In the genomic region with DNA sequence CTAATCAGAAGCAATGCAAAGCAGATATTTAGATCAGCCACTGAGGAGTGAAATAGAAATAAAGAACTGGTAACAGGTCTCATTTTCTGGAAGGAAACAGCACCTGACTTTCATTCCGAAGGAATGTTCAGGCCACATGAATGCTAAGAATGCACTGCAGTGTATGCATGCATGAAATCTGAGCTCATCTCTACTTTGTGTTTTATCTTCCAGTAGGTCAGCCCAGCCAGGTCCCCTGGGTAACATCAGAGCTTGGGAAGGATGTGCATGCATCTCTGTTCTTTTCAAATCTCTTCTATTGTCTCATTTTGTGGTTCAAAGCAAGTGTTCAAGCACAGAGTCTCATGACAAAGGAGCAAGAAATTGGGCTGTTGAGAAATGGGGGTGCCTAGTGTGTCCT, we compare ENCODE assay signal across 20 mouse cellular contexts.
A peak's percentile ranks its signal among the peaks of the same experiment; 100 is the strongest.
DNase-seq lines count a peak whose midpoint lies in the region; ATAC-seq lines count a peak whose summit lies in the region.
"Had no signal": no experiment of that assay in that cellular context is flagged by ENCODE, and none has a peak within 500 bp of the region (broad histone marks: within the 10 kb centered on the region; RNA-seq: fewer than 3 reads in every experiment).

No protein-coding gene starts in this region.

- no peak overlapping the region for H3K4me2 ChIP-seq in forebrain, embryonic 11.5 days (ENCODE audit: low read depth, low read length, severe bottlenecking)
- H3K4me2 ChIP-seq: embryonic facial prominence, embryonic 12.5 days; forebrain, embryonic 13.5 days; heart, embryonic 12.5 days; hindbrain, embryonic 15.5 days had no signal

- H3K9me3 ChIP-seq in forebrain, embryonic 11.5 days (ENCODE audit: control insufficient read depth, low read length): no peaks in the 10 kb centered on the region
- H3K9me3 ChIP-seq: embryonic facial prominence, embryonic 12.5 days; forebrain, embryonic 13.5 days; hindbrain, embryonic 15.5 days had no signal

- ATAC-seq in forebrain, embryonic 11.5 days (replicated peaks; ENCODE audit: low FRiP score): no peak
- ATAC-seq: forebrain, embryonic 13.5 days; intestine, embryonic 16.5 days had no signal

- H3K9ac ChIP-seq in forebrain, embryonic 11.5 days (ENCODE audit: low read length): no peak overlapping the region
- H3K9ac ChIP-seq: embryonic facial prominence, embryonic 12.5 days; forebrain, embryonic 13.5 days; heart, embryonic 12.5 days; hindbrain, embryonic 15.5 days had no signal

- no peaks in the 10 kb centered on the region for H3K36me3 ChIP-seq in forebrain, embryonic 11.5 days (ENCODE audit: control insufficient read depth, insufficient read depth, low read length)
- H3K36me3 ChIP-seq: embryonic facial prominence, embryonic 12.5 days; heart, embryonic 12.5 days; hindbrain, embryonic 15.5 days had no signal

- H3K4me3 ChIP-seq in forebrain, embryonic 11.5 days (ENCODE audit: low read depth, low read length): no peak overlapping the region
- H3K4me3 ChIP-seq: embryonic facial prominence, embryonic 12.5 days; forebrain, embryonic 13.5 days; heart, embryonic 12.5 days; hindbrain, embryonic 15.5 days had no signal

- peak; percentile 63 for DNase-seq in heart, adult 11 months
- no peak for DNase-seq in heart, postnatal 4 days
- peak; percentile 22 for DNase-seq in R1 (ENCODE audit: low read depth, low spot score)
- DNase-seq in embryo, embryonic 11.5 days (ENCODE audit: low read depth, low spot score): peak; percentile 23
- DNase-seq in mesoderm, embryonic 11.5 days (ENCODE audit: low read depth, low spot score): peak; percentile 60
- no peak for DNase-seq in cerebellum, postnatal 25 days
- no peak for DNase-seq in right cerebral cortex, adult 18-20 months
- no peak for DNase-seq in forebrain, embryonic 11.5 days (ENCODE audit: low spot score)
- DNase-seq: adrenal gland, postnatal 14 days; cerebellum, adult 11-12 months; cerebellum, adult 9-10 months; cerebellum, postnatal 36 days; gastrocnemius, postnatal 14 days; kidney, adult 2 months had no signal

- no peaks in the 10 kb centered on the region for H3K4me1 ChIP-seq in forebrain, embryonic 11.5 days (replicated peaks; ENCODE audit: control insufficient read depth, insufficient read depth, low read length)
- H3K4me1 ChIP-seq: forebrain, embryonic 13.5 days; hindbrain, embryonic 15.5 days had no signal

- no peaks in the 10 kb centered on the region for H3K27me3 ChIP-seq in forebrain, embryonic 11.5 days (ENCODE audit: control insufficient read depth, insufficient read depth, low read length)
- H3K27me3 ChIP-seq: CH12.LX; embryonic facial prominence, embryonic 12.5 days; forebrain, embryonic 13.5 days; hindbrain, embryonic 15.5 days had no signal

- 66% methylated on average over 1 of the region's 1 CpGs for WGBS in forebrain, embryonic 11.5 days

- H3K27ac ChIP-seq in forebrain, embryonic 11.5 days (ENCODE audit: low read depth, low read length): no peak overlapping the region
- H3K27ac ChIP-seq: embryonic facial prominence, embryonic 12.5 days; forebrain, embryonic 13.5 days; hindbrain, embryonic 15.5 days had no signal

Comparison
In these comparisons a context has a peak if more than half of its experiments do, and no peak if none do; other contexts are left out.
1. DNase-seq: peak in heart, adult 11 months (single experiment), R1 (single experiment), embryo, embryonic 11.5 days (single experiment) and mesoderm, embryonic 11.5 days (single experiment); none in heart, postnatal 4 days (single experiment), cerebellum, postnatal 25 days (0 of 2), right cerebral cortex, adult 18-20 months (single experiment) and forebrain, embryonic 11.5 days (single experiment).